Mouse (Mus musculus) kidney, postnatal 0 days (tissue): ENCODE results near the gene Madd. TPM values are rescaled to one million over a fixed set of nuclear protein-coding genes. Genes with fewer than 3 reads are reported as not detected.
"Not testable (repeated sequence)": the region's sequence is repeated elsewhere in the genome, so short reads cannot be mapped to it uniquely, and the experiment has no call there.

ENCODE experiments used
- ATAC-seq: fragments of 200-750 bp; cut with Nextera tagmentation; replicated peaks from 2 replicates; pipeline ENCODE4 v1.8.0; 2017; ENCODE audit warnings: low read depth, moderate number of reproducible peaks, moderate TSS enrichment, moderate library complexity; ENCODE audit not compliant: low FRiP score
- DNase-seq: peaks from one replicate; pipeline ENCODE4 v3.0.0-alpha.2; 2016; ENCODE audit warnings: low spot score
- H3K27ac ChIP-seq: fragments of 300-500 bp; sonication (generic); 2 replicates; pipeline ENCODE4 v1.5.1; 2014; ENCODE audit warnings: mild to moderate bottlenecking
- H3K27me3 ChIP-seq: fragments of 300-500 bp; sonication (generic); 2 replicates; pipeline ENCODE4 v1.6.1; 2014; ENCODE audit warnings: low read length, mixed read lengths; ENCODE audit not compliant: insufficient read depth
- H3K36me3 ChIP-seq: fragments of 300-500 bp; sonication (generic); 2 replicates; pipeline ENCODE4 v1.6.1; 2014; ENCODE audit warnings: low read length, mixed read lengths; ENCODE audit not compliant: insufficient read depth
- H3K4me1 ChIP-seq: fragments of 300-500 bp; sonication (generic); replicated peaks from 2 replicates; pipeline ENCODE4 v1.6.1; 2014; ENCODE audit warnings: antibody characterized with exemption, low read length, mixed read lengths; ENCODE audit not compliant: insufficient read depth
- H3K4me2 ChIP-seq: fragments of 300-500 bp; sonication (generic); 2 replicates; pipeline ENCODE4 v1.6.1; 2014; ENCODE audit warnings: mild to moderate bottlenecking, low read length, moderate library complexity, mixed read lengths
- H3K4me3 ChIP-seq: fragments of 300-500 bp; sonication (generic); replicated peaks from 2 replicates; pipeline ENCODE4 v1.5.1; 2014; ENCODE audit warnings: low read depth, low read length
- H3K9ac ChIP-seq: fragments of 300-500 bp; sonication (generic); 2 replicates; pipeline ENCODE4 v1.6.1; 2014; ENCODE audit warnings: low read depth, low read length
- H3K9me3 ChIP-seq: fragments of 300-500 bp; sonication (generic); replicated peaks from 2 replicates; pipeline ENCODE4 v1.6.1; 2016; ENCODE audit warnings: low read length, inconsistent platforms, mixed read lengths
- CTCF ChIP-seq: IDR thresholded peaks from 2 replicates; pipeline ENCODE4 v1.5.1; 2016; ENCODE audit warnings: antibody characterized with exemption, low read depth, mild to moderate bottlenecking, moderate library complexity
- WGBS: fragments of 180-500 bp; shearing (Covaris S2); extraction: QIAGEN DNeasy Blood & Tissue Kit; methylation state at CpG from one replicate; pipeline ENCODE4 v1.1.7; 2014; 5-methylcytosine and 5-hydroxymethylcytosine counted together
- polyA plus RNA-seq: library from polyadenylated mRNA; unstranded; fragments of >200 nt; fragmentation: Nextera tagmentation; extraction: Ambion mirVana; gene quantifications from 2 replicates; pipeline ENCODE4 v1.2.1, GENCODE M21; 2015

Madd gene
- polyA plus RNA-seq, 1 experiment from 2014 or later: 4.2 TPM

- Histone ChIP-seq H3K36me3 (no peaks in the 10 kb centered on the region), H3K4me2 (no peak overlapping the region), H3K9me3 (no peaks in the 10 kb centered on the region), H3K4me1 (peaks cover 7% of the 10 kb centered on the region), H3K4me3 (no peak overlapping the region), H3K9ac (no peak overlapping the region), H3K27me3 (no peaks in the 10 kb centered on the region), H3K27ac (no peak overlapping the region)
- TF ChIP-seq CTCF: no peak
- 47% methylated on average over 4 of the region's 4 CpGs for WGBS
- DNase-seq: no peak
- no peak for ATAC-seq
Observed at GRCm38 (mm10) chr2:91112491-91112890, 71.1 kb downstream of the Madd start.

- not testable (repeated sequence) for H3K4me2 ChIP-seq, H3K27me3 ChIP-seq, ATAC-seq, H3K9ac ChIP-seq, H3K27ac ChIP-seq, H3K4me3 ChIP-seq, H3K9me3 ChIP-seq, H3K36me3 ChIP-seq, DNase-seq, H3K4me1 ChIP-seq
- WGBS: 87% methylated on average over 3 of the region's 3 CpGs
Observed at GRCm38 (mm10) chr2:91111832-91112231, 71.8 kb downstream of the Madd start.

- Histone ChIP-seq H3K36me3 (no peaks in the 10 kb centered on the region), H3K4me1 (peaks cover 7% of the 10 kb centered on the region), H3K27ac (no peak overlapping the region), H3K4me3 (no peak overlapping the region), H3K27me3 (no peaks in the 10 kb centered on the region), H3K4me2 (no peak overlapping the region), H3K9ac (no peak overlapping the region), H3K9me3 (no peaks in the 10 kb centered on the region)
- ATAC-seq: no peak
- DNase-seq: no peak
- 75% methylated on average over 6 of the region's 6 CpGs for whole genome bisulfite sequencing
- no peak for TF ChIP-seq CTCF
Observed at GRCm38 (mm10) chr2:91110429-91110828, 73.2 kb downstream of the Madd start.

- H3K4me2 ChIP-seq: no peak overlapping the region
- H3K4me3 ChIP-seq: no peak overlapping the region
- WGBS: 92% methylated on average over 5 of the region's 5 CpGs
- no peak overlapping the region for H3K27ac ChIP-seq
- H3K4me1 ChIP-seq: peaks cover 2% of the 10 kb centered on the region
- DNase-seq: no peak
- no peak overlapping the region for H3K9ac ChIP-seq
- H3K36me3 ChIP-seq: no peaks in the 10 kb centered on the region
- no peak for TF ChIP-seq CTCF
- no peak for ATAC-seq
- H3K9me3 ChIP-seq: no peaks in the 10 kb centered on the region
- no peaks in the 10 kb centered on the region for H3K27me3 ChIP-seq
Observed at GRCm38 (mm10) chr2:91109807-91110385, 73.7 kb downstream of the Madd start.

GRCm38 (mm10) chr2:91109241-91109640, 74.4 kb downstream of the Madd start:
- Histone ChIP-seq H3K9ac (no peak overlapping the region), H3K4me1 (no peaks in the 10 kb centered on the region), H3K4me3 (no peak overlapping the region), H3K36me3 (no peaks in the 10 kb centered on the region), H3K27ac (no peak overlapping the region), H3K4me2 (no peak overlapping the region), H3K27me3 (no peaks in the 10 kb centered on the region), H3K9me3 (no peaks in the 10 kb centered on the region)
- WGBS: 89% methylated on average over 5 of the region's 5 CpGs
- DNase-seq (no peak), ATAC-seq (no peak)
- TF ChIP-seq CTCF: no peak

DNA sequence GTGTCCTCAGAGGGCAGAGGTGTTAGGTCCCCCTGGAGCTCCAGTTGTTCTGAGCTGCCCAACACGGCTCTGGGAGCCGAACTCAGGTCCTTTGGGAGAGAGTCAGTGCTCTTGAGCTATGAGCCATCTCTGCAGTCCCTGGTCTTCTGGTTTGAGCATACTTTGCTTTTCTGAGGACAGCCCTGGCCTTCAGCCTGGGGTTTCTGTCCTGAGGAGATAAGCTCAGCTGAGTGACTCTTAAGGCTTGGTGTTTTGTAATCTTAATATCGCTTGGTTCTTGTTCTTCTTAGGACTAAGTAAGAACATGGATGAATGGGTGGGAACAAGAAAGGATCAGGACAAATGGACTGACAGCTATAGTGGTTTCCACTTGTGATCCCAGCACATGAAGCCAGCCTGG, 75.5 kb downstream of the Madd start:
- H3K9ac ChIP-seq: no peak overlapping the region
- ATAC-seq (no peak), DNase-seq (no peak)
- H3K4me3 ChIP-seq: no peak overlapping the region
- TF ChIP-seq CTCF: no peak
- no peaks in the 10 kb centered on the region for H3K27me3 ChIP-seq
- no peak overlapping the region for H3K27ac ChIP-seq
- no peak overlapping the region for H3K4me2 ChIP-seq
- no peaks in the 10 kb centered on the region for H3K36me3 ChIP-seq
- 77% methylated on average over 3 of the region's 3 CpGs for WGBS
- H3K9me3 ChIP-seq: no peaks in the 10 kb centered on the region
- H3K4me1 ChIP-seq: no peaks in the 10 kb centered on the region
